Mouse (Mus musculus) spleen, adult 2 months (tissue): ENCODE data around the gene Fam196b. TPM values are rescaled to one million over a fixed set of nuclear protein-coding genes. Genes with fewer than 3 reads are reported as not detected.

ENCODE experiments used
- DNase-seq, 2 experiments: peaks; one replicate each; pipeline versions ENCODE4 v3.0.0 to v3.0.0-alpha.2; 2012 to 2021; ENCODE audit warnings: low spot score in 2 of 2, low read depth in 1 of 2
- H3K27ac ChIP-seq: fragments of 200-500 bp; 2 replicates; pipeline ENCODE4 v1.5.1; 2012; ENCODE audit warnings: low read length, inconsistent platforms; ENCODE audit not compliant: insufficient read depth
- H3K27me3 ChIP-seq: fragments of 200-500 bp; 2 replicates; pipeline ENCODE4 v1.6.1; 2012; ENCODE audit warnings: mild to moderate bottlenecking, moderate library complexity, low read length, inconsistent platforms; ENCODE audit not compliant: control insufficient read depth, insufficient read depth
- H3K36me3 ChIP-seq: fragments of 200-500 bp; 2 replicates; pipeline ENCODE4 v1.6.1; 2012; ENCODE audit warnings: mild to moderate bottlenecking, low read length, inconsistent platforms; ENCODE audit not compliant: control insufficient read depth, insufficient read depth
- H3K4me1 ChIP-seq: fragments of 200-500 bp; 2 replicates; pipeline ENCODE4 v1.6.1; 2011; ENCODE audit warnings: inconsistent platforms; ENCODE audit not compliant: control insufficient read depth, insufficient read depth, insufficient read length
- H3K4me3 ChIP-seq: fragments of 200-500 bp; 2 replicates; pipeline ENCODE4 v1.5.1; 2011; ENCODE audit warnings: mild to moderate bottlenecking, inconsistent platforms; ENCODE audit not compliant: insufficient read depth, insufficient read length; ENCODE audit errors: extremely low read depth
- CTCF ChIP-seq: fragments of 200-500 bp; IDR thresholded peaks from 2 replicates; pipeline ENCODE4 v1.5.1; 2011; ENCODE audit warnings: mild to moderate bottlenecking, inconsistent platforms; ENCODE audit not compliant: insufficient read depth, insufficient read length, insufficient replicate concordance; ENCODE audit errors: extremely low read depth
- POLR2A ChIP-seq: fragments of 200-500 bp; IDR thresholded peaks from 2 replicates; pipeline ENCODE4 v1.6.1; 2011; ENCODE audit warnings: low read depth, low read length, inconsistent platforms
- WGBS: fragments of 180-500 bp; shearing (Covaris S2); methylation state at CpG from one replicate; pipeline ENCODE4 v1.1.7; 2018; 5-methylcytosine and 5-hydroxymethylcytosine counted together
- polyA plus RNA-seq: library from polyadenylated mRNA; depleted of rRNA; stranded (reverse); fragments of >200 nt; gene quantifications from 2 replicates; pipeline ENCODE4 v1.2.3, GENCODE M21; 2012

Gene Fam196b
- polyA plus RNA-seq, 1 experiment, result 0.05 TPM

GRCm38 (mm10) chr11:34308731-34309130 is 5.9 kb upstream of the Fam196b start:
- no peak overlapping the region for H3K4me3 ChIP-seq
- H3K27me3 ChIP-seq, result no peaks in the 10 kb centered on the region
- H3K36me3 ChIP-seq, result peaks cover 26% of the 10 kb centered on the region
- no peak overlapping the region for H3K27ac ChIP-seq
- DNase-seq, result no peak
- TF ChIP-seq POLR2A (no peak), CTCF (no peak)
- 93% methylated on average over 3 of the region's 3 CpGs for WGBS
- H3K4me1 ChIP-seq, result no peaks in the 10 kb centered on the region

- no peak for DNase-seq
- no peaks in the 10 kb centered on the region for H3K27me3 ChIP-seq
- TF ChIP-seq POLR2A (no peak), CTCF (no peak)
- no peak overlapping the region for H3K27ac ChIP-seq
- WGBS, result 64% methylated on average over 2 of the region's 2 CpGs
- no peaks in the 10 kb centered on the region for H3K4me1 ChIP-seq
- no peak overlapping the region for H3K4me3 ChIP-seq
- peaks cover 26% of the 10 kb centered on the region for H3K36me3 ChIP-seq
Measured at GRCm38 (mm10) chr11:34309360-34309759, 5.3 kb upstream of the Fam196b start.

- no peaks in the 10 kb centered on the region for H3K4me1 ChIP-seq
- peaks cover 17% of the 10 kb centered on the region for H3K36me3 ChIP-seq
- no peak overlapping the region for H3K27ac ChIP-seq
- 47% methylated on average over 5 of the region's 5 CpGs for whole genome bisulfite sequencing
- H3K4me3 ChIP-seq, result no peak overlapping the region
- no peak for DNase-seq
- no peaks in the 10 kb centered on the region for H3K27me3 ChIP-seq
- TF ChIP-seq POLR2A (no peak), CTCF (no peak)
Measured at GRCm38 (mm10) chr11:34311717-34312116, 2.9 kb upstream of the Fam196b start.

- TF ChIP-seq POLR2A (no peak), CTCF (no peak)
- no peak for DNase-seq
- Histone ChIP-seq H3K27ac (no peak overlapping the region), H3K4me3 (no peak overlapping the region), H3K36me3 (peaks cover 13% of the 10 kb centered on the region), H3K4me1 (no peaks in the 10 kb centered on the region), H3K27me3 (no peaks in the 10 kb centered on the region)
- WGBS, result 85% methylated on average over 7 of the region's 7 CpGs
Measured at GRCm38 (mm10) chr11:34312208-34312607, 2.4 kb upstream of the Fam196b start.

GRCm38 (mm10) chr11:34315383-34315782 is 761 bp downstream of the Fam196b start:
- TF ChIP-seq CTCF (no peak), POLR2A (no peak)
- H3K4me1 ChIP-seq, result no peaks in the 10 kb centered on the region
- 88% methylated on average over 5 of the region's 5 CpGs for WGBS
- no peaks in the 10 kb centered on the region for H3K27me3 ChIP-seq
- H3K36me3 ChIP-seq, result peaks cover 10% of the 10 kb centered on the region
- DNase-seq, result no peak
- H3K27ac ChIP-seq, result no peak overlapping the region
- no peak overlapping the region for H3K4me3 ChIP-seq

GRCm38 (mm10) chr11:34316176-34316575 is 1.6 kb downstream of the Fam196b start:
- Histone ChIP-seq H3K36me3 (peaks cover 7% of the 10 kb centered on the region), H3K27ac (no peak overlapping the region), H3K4me1 (no peaks in the 10 kb centered on the region), H3K27me3 (no peaks in the 10 kb centered on the region), H3K4me3 (no peak overlapping the region)
- WGBS, result 93% methylated on average over 10 of the region's 10 CpGs
- no peak for TF ChIP-seq POLR2A
- TF ChIP-seq CTCF, result no peak
- DNase-seq, result no peak

- TF ChIP-seq CTCF, result no peak
- TF ChIP-seq POLR2A, result no peak
- Histone ChIP-seq H3K27ac (no peak overlapping the region), H3K27me3 (no peaks in the 10 kb centered on the region), H3K36me3 (peaks cover 7% of the 10 kb centered on the region), H3K4me1 (no peaks in the 10 kb centered on the region), H3K4me3 (no peak overlapping the region)
- DNase-seq, result no peak
- WGBS, result 95% methylated on average over 8 of the region's 8 CpGs
Measured at GRCm38 (mm10) chr11:34317001-34317400, 2.4 kb downstream of the Fam196b start.
